Mouse (Mus musculus): Measurements from ENCODE around the gene Ncor1. TPM values are rescaled to one million over a fixed set of nuclear protein-coding genes. Genes with fewer than 3 reads are reported as not detected.
"Not testable (repeated sequence)": the region's sequence is repeated elsewhere in the genome, so short reads cannot be mapped to it uniquely, and the experiment has no call there.

The Ncor1 gene
- polyA plus RNA-seq, 1 experiment from 2014 or later, result 134 TPM

- WGBS, result 89% methylated on average over 2 of the region's 2 CpGs
- no peaks in the 10 kb centered on the region for H3K9me3 ChIP-seq
- no peaks in the 10 kb centered on the region for H3K27me3 ChIP-seq (ENCODE audit: insufficient read depth, poor library complexity, severe bottlenecking)
- H3K4me1 ChIP-seq, result no peaks in the 10 kb centered on the region
- H3K27ac ChIP-seq, result no peak overlapping the region
- no peak for DNase-seq (ENCODE audit: low spot score)
- peaks cover 61% of the 10 kb centered on the region for H3K36me3 ChIP-seq
- H3K4me3 ChIP-seq, result no peak overlapping the region
Measured at GRCm38 (mm10) chr11:62309296-62309695, 149.0 kb downstream of the Ncor1 start.

DNA sequence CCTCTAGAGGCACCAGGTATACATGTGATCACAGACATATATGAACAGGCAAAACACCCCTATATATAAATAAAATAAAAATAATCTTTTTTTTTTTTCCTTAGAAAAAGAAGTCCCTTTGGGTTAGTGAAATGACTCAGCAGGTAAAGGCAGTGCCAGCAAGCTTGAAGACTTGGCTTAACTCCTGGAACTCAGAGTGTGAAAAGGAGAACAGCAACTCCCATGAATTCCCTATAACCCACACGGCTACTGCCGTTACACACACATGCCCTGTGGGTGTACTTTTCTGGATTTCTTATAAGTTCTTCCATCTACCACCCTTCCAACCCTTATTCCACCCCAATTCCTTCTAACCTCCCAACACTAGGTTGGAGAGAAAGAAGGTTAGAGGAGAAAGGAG lies 152.5 kb downstream of the Ncor1 start:
- Histone ChIP-seq H3K27me3 (ENCODE audit: insufficient read depth, poor library complexity, severe bottlenecking) (no peaks in the 10 kb centered on the region), H3K36me3 (peaks cover 41% of the 10 kb centered on the region), H3K27ac (no peak overlapping the region), H3K4me3 (no peak overlapping the region), H3K4me1 (no peaks in the 10 kb centered on the region), H3K9me3 (no peaks in the 10 kb centered on the region)
- WGBS, result 86% methylated on average over 2 of the region's 2 CpGs
- DNase-seq (ENCODE audit: low spot score), result no peak

DNA sequence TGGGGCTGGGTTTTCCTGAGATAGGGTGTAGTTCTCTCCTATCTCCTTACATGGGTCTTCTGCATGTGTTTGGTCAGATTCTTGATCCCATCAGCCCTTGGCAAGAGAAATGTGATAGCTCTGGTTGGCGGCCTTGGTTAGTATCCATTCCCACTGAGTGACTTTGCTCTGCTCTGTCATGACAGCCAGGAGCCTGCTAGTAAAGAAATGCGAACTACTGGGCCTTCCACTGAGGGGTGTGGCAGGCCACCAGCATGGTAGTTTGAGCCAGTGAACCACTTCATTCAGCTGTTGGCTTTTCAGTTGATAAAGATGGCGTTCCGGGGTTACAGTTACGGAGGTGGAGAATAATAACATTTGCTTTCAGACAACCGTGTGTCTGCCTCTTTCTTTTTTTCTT lies 159.5 kb downstream of the Ncor1 start:
- Histone ChIP-seq H3K9me3 (no peaks in the 10 kb centered on the region), H3K36me3 (peaks cover 33% of the 10 kb centered on the region; the same call in 1 of the 2 replicates), H3K27me3 (ENCODE audit: insufficient read depth, poor library complexity, severe bottlenecking) (no peaks in the 10 kb centered on the region), H3K4me3 (no peak overlapping the region), H3K4me1 (no peaks in the 10 kb centered on the region), H3K27ac (no peak overlapping the region)
- WGBS, result 82% methylated on average over 6 of the region's 6 CpGs
- DNase-seq (ENCODE audit: low spot score), result no peak

DNA sequence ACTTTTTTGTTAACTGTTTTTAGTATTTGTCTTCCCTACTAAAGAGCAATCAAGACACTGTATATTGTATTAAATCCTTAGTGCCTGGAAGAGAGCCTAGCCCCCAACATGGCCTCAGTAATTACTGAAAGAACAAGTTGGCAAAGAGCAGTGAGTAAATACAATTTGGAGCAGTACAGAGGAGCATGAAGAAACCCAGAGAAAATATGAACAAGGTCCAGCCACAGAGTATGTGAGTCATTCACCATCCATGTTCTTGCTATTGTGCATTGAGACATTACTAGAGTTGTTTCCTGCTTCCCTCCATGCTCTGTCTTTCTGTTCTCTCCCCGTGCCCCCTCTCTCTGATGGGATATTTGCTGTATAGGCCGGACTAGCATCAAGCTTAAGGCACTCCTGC lies 164.2 kb downstream of the Ncor1 start:
- H3K27me3 ChIP-seq (ENCODE audit: insufficient read depth, poor library complexity, severe bottlenecking), result no peaks in the 10 kb centered on the region
- peaks cover 41% of the 10 kb centered on the region for H3K36me3 ChIP-seq

GRCm38 (mm10) chr11:62287700-62288099 lies 170.6 kb downstream of the Ncor1 start:
- H3K4me1 ChIP-seq, result no peaks in the 10 kb centered on the region
- no peak overlapping the region for H3K27ac ChIP-seq
- no peaks in the 10 kb centered on the region for H3K9me3 ChIP-seq
- peak; percentile 66 for DNase-seq (ENCODE audit: low spot score)
- H3K36me3 ChIP-seq, result peaks cover 66% of the 10 kb centered on the region
- no peaks in the 10 kb centered on the region for H3K27me3 ChIP-seq (ENCODE audit: insufficient read depth, poor library complexity, severe bottlenecking)
- 97% methylated on average over 1 of the region's 1 CpGs for WGBS
- no peak overlapping the region for H3K4me3 ChIP-seq

More for the DNA sequence above, 164.2 kb downstream of the Ncor1 start:
- WGBS, result 100% methylated on average over 2 of the region's 2 CpGs
- Histone ChIP-seq H3K4me1 (no peaks in the 10 kb centered on the region), H3K9me3 (no peaks in the 10 kb centered on the region), H3K4me3 (no peak overlapping the region), H3K27ac (no peak overlapping the region)
- DNase-seq (ENCODE audit: low spot score), result no peak

GRCm38 (mm10) chr11:62285020-62285419 lies 173.3 kb downstream of the Ncor1 start:
- WGBS, result 93% methylated on average over 8 of the region's 8 CpGs
- Histone ChIP-seq H3K27me3 (ENCODE audit: insufficient read depth, poor library complexity, severe bottlenecking) (no peaks in the 10 kb centered on the region), H3K36me3 (peaks cover 60% of the 10 kb centered on the region), H3K4me3 (no peak overlapping the region), H3K27ac (no peak overlapping the region), H3K4me1 (no peaks in the 10 kb centered on the region), H3K9me3 (no peaks in the 10 kb centered on the region)
- peak; percentile 55 for DNase-seq (ENCODE audit: low spot score)

GRCm38 (mm10) chr11:62284020-62284419 lies 174.3 kb downstream of the Ncor1 start:
- H3K4me3 ChIP-seq; H3K9me3 ChIP-seq; H3K27me3 ChIP-seq (ENCODE audit: insufficient read depth, poor library complexity, severe bottlenecking); H3K27ac ChIP-seq; H3K4me1 ChIP-seq: not testable (repeated sequence)
- peak; percentile 22 for DNase-seq (ENCODE audit: low spot score)
- H3K36me3 ChIP-seq, result peaks cover 52% of the 10 kb centered on the region
- 92% methylated on average over 3 of the region's 3 CpGs for WGBS

DNA sequence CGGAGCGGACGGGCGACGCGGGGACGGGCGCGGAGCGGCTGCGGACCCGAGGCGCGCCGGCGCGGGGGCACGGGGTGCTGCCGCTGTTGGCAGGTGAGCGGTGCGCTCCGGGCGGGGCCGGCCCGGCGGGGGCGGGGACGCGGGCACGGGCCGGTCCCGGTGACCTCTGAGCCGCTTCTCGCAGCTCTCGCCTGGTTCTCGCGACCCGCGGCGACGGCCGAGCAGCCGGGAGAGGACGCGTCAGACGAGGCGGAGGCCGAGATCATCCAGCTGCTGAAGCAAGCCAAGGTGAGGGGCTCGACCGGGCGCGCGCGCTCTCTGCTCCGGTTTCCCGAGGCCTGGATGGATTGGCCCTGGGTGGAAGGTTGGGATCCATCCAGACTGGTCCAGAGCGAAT lies 176.7 kb downstream of the Ncor1 start:
- Histone ChIP-seq H3K36me3 (peaks cover 33% of the 10 kb centered on the region), H3K4me3 (peak overlapping the region; percentile 93), H3K9me3 (no peaks in the 10 kb centered on the region), H3K4me1 (no peaks in the 10 kb centered on the region; the same call in 1 of the 2 replicates), H3K27me3 (ENCODE audit: insufficient read depth, poor library complexity, severe bottlenecking) (no peaks in the 10 kb centered on the region), H3K27ac (peak overlapping the region; percentile 95)
- WGBS, result 0% methylated on average over 33 of the region's 57 CpGs
- DNase-seq (ENCODE audit: low spot score), result peak; percentile 84

- Histone ChIP-seq H3K36me3 (peaks cover 26% of the 10 kb centered on the region), H3K4me1 (no peaks in the 10 kb centered on the region; the same call in 1 of the 2 replicates), H3K9me3 (no peaks in the 10 kb centered on the region), H3K27ac (peak within 1 kb of the TSS; percentile 95), H3K4me3 (peak within 1 kb of the TSS; percentile 93), H3K27me3 (ENCODE audit: insufficient read depth, poor library complexity, severe bottlenecking) (no peaks in the 10 kb centered on the region)
- peak; percentile 96 for DNase-seq (ENCODE audit: low spot score)
- under 1% methylated on average over 68 of the region's 68 CpGs for WGBS
Measured at GRCm38 (mm10) chr11:62280675-62281600, 177.4 kb downstream of the Ncor1 start, which contains the start of the genes Zswim7 and Ttc19. Gene Zswim7 (minus strand): TSS chr11:62281375. Gene Ttc19 (plus strand): TSS chr11:62281473.

DNA sequence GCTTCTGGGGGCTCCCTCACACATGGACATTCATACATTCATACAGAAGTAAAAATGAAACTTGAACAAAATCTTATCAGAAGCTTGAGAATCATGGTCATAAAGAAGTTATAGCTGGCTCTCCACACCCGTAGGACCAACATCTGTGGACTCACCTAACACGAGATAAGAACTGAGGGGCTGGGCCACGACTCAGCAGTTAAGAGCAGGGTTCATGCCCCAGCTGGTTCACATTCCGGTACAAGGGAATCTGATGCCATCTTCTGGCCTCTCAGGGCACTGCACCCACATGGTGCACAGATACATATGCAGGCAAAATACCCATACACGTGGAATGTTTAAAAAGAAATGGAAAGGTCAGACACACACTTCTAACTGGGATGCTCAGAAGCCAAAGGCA lies 180.3 kb downstream of the Ncor1 start:
- Histone ChIP-seq H3K4me3 (no peak overlapping the region), H3K27me3 (ENCODE audit: insufficient read depth, poor library complexity, severe bottlenecking) (no peaks in the 10 kb centered on the region), H3K9me3 (no peaks in the 10 kb centered on the region), H3K36me3 (peaks cover 3% of the 10 kb centered on the region; the same call in 1 of the 2 replicates), H3K27ac (no peak overlapping the region), H3K4me1 (no peaks in the 10 kb centered on the region; the same call in 1 of the 2 replicates)
- WGBS, result 10% methylated on average over 5 of the region's 5 CpGs
- peak; percentile 89 for DNase-seq (ENCODE audit: low spot score)

DNA sequence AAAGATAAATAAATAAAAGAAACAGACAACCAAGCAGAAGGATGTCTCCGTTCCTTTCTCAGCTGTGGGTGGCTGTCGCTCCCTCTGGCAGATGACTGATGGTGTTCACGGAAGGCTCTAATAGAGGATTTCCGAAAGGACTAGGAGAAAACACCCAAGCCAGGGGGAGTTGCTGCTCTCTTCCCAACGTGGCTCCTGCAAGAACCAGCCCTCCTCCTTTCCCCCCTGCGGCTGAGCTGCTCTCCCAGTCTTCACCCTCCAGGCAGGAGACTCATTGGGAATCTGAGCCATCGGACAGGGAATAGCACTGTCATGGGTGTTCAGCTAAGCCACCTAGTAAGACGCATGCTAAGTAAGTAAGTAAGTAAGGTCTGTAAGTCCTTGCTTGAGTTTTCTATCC lies 181.3 kb downstream of the Ncor1 start:
- Histone ChIP-seq H3K36me3 (no peaks in the 10 kb centered on the region), H3K4me1 (no peaks in the 10 kb centered on the region; the same call in 1 of the 2 replicates), H3K27ac (no peak overlapping the region), H3K27me3 (ENCODE audit: insufficient read depth, poor library complexity, severe bottlenecking) (no peaks in the 10 kb centered on the region), H3K9me3 (no peaks in the 10 kb centered on the region), H3K4me3 (no peak overlapping the region)
- 36% methylated on average over 8 of the region's 8 CpGs for WGBS
- no peak for DNase-seq (ENCODE audit: low spot score)

GRCm38 (mm10) chr11:62270851-62271250 lies 187.5 kb downstream of the Ncor1 start:
- H3K27ac ChIP-seq, result no peak overlapping the region
- 53% methylated on average over 5 of the region's 5 CpGs for WGBS
- peaks cover 28% of the 10 kb centered on the region for H3K4me1 ChIP-seq
- DNase-seq (ENCODE audit: low spot score), result no peak
- no peaks in the 10 kb centered on the region for H3K9me3 ChIP-seq
- no peaks in the 10 kb centered on the region for H3K36me3 ChIP-seq
- no peak overlapping the region for H3K4me3 ChIP-seq
- no peaks in the 10 kb centered on the region for H3K27me3 ChIP-seq (ENCODE audit: insufficient read depth, poor library complexity, severe bottlenecking)

- WGBS, result 64% methylated on average over 12 of the region's 12 CpGs
- peaks cover 10% of the 10 kb centered on the region; the same call in 1 of the 2 replicates for H3K27me3 ChIP-seq (ENCODE audit: insufficient read depth, poor library complexity, severe bottlenecking)
- peaks cover 31% of the 10 kb centered on the region for H3K4me1 ChIP-seq
- no peaks in the 10 kb centered on the region for H3K9me3 ChIP-seq
- no peak for DNase-seq (ENCODE audit: low spot score)
- H3K4me3 ChIP-seq, result no peak overlapping the region
- H3K27ac ChIP-seq, result no peak overlapping the region
- H3K36me3 ChIP-seq, result no peaks in the 10 kb centered on the region
Measured at GRCm38 (mm10) chr11:62269097-62269496, 189.2 kb downstream of the Ncor1 start.

Data from heart, embryonic 10.5 days (tissue).